19 mouse cellular contexts compared by ENCODE assay signal in the genomic region with DNA sequence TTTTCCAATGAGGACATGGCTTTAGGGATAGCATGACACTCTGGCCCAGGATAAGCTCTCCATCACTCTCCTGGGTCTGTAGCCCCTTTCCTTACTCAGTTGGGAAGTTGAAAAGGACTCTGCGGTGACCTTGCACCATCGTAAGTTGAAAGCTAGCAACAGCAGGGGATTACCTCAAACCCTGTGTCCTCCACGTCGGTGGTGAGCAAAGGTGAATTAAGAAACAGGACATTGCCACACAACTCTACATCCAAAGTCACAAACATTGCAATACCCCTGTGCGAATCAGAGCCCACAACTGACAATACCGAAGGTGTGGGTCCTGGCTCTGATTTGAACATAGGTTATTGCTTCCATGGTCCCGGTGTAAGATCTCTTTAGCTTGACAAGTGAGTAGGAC.
"Had no signal": no experiment of that assay in that cellular context is flagged by ENCODE, and none has a peak within 500 bp of the region (broad histone marks: within the 10 kb centered on the region; RNA-seq: fewer than 3 reads in every experiment).

No protein-coding gene starts in this region.

- H3K27me3 ChIP-seq: limb, embryonic 13.5 days; megakaryocyte, embryonic 14.5 days; midbrain, embryonic 13.5 days; neural tube, embryonic 13.5 days had no signal

- H3K9ac ChIP-seq: limb, embryonic 13.5 days; liver, embryonic 14.5 days; midbrain, embryonic 13.5 days; neural tube, embryonic 13.5 days had no signal

- ATAC-seq: midbrain, embryonic 13.5 days; midbrain, embryonic 16.5 days had no signal

- H3K4me1 ChIP-seq: limb, embryonic 10.5 days; limb, embryonic 13.5 days; midbrain, embryonic 10.5 days; midbrain, embryonic 13.5 days; neural tube, embryonic 13.5 days had no signal

- H3K9me3 ChIP-seq: limb, embryonic 10.5 days; limb, embryonic 13.5 days; midbrain, embryonic 10.5 days; midbrain, embryonic 13.5 days; neural tube, embryonic 13.5 days had no signal

- H3K36me3 ChIP-seq: limb, embryonic 10.5 days; limb, embryonic 13.5 days; midbrain, embryonic 10.5 days; midbrain, embryonic 13.5 days; neural tube, embryonic 13.5 days had no signal

- H3K4me3 ChIP-seq: limb, embryonic 10.5 days; limb, embryonic 13.5 days; megakaryocyte, embryonic 14.5 days; midbrain, embryonic 10.5 days; midbrain, embryonic 13.5 days; myocyte; neural tube, embryonic 13.5 days had no signal

- DNase-seq: kidney, adult 18-20 months; kidney, adult 9 months; kidney, postnatal 14 days; kidney, postnatal 4 days; liver; lung, adult 2 months; lung, postnatal 14 days; lung, postnatal 4 days; thymus, postnatal 25 days had no signal

- H3K27ac ChIP-seq: limb, embryonic 10.5 days; limb, embryonic 13.5 days; liver, embryonic 14.5 days; midbrain, embryonic 10.5 days; midbrain, embryonic 13.5 days; neural tube, embryonic 13.5 days; stomach, postnatal 0 days had no signal

- H3K4me2 ChIP-seq: limb, embryonic 13.5 days; midbrain, embryonic 13.5 days; neural tube, embryonic 13.5 days had no signal
